Mouse (Mus musculus): ENCODE results near the gene Rdh16. TPM values are rescaled to one million over a fixed set of nuclear protein-coding genes. Genes with fewer than 3 reads are reported as not detected.
"Not testable (repeated sequence)": the region's sequence is repeated elsewhere in the genome, so short reads cannot be mapped to it uniquely, and the experiment has no call there.

Rdh16 gene
- polyA plus RNA-seq, 1 experiment from 2014 or later, result 0.06 TPM

GRCm38 (mm10) chr10:127766564-127766963 lies 34.4 kb upstream of the Rdh16 start:
- H3K27me3 ChIP-seq (replicated peaks; ENCODE audit: control insufficient read depth, insufficient read depth, low read length), result no peaks in the 10 kb centered on the region
- H3K27ac ChIP-seq (ENCODE audit: low read depth, low read length), result no peak overlapping the region
- no peaks in the 10 kb centered on the region for H3K9me3 ChIP-seq (replicated peaks; ENCODE audit: control insufficient read depth, low read length)
- ATAC-seq, result no peak
- no peaks in the 10 kb centered on the region for H3K4me1 ChIP-seq (ENCODE audit: control insufficient read depth, insufficient read depth, low read length)
- no peak overlapping the region for H3K9ac ChIP-seq (ENCODE audit: low read length)
- no peaks in the 10 kb centered on the region for H3K36me3 ChIP-seq (ENCODE audit: control insufficient read depth, insufficient read depth, low read length)
- no peak for DNase-seq (ENCODE audit: low spot score)
- WGBS, result 81% methylated on average over 1 of the region's 1 CpGs
- no peak overlapping the region for H3K4me2 ChIP-seq (ENCODE audit: low read length)
- no peak overlapping the region for H3K4me3 ChIP-seq (ENCODE audit: low read depth, low read length)

GRCm38 (mm10) chr10:127776011-127776410 lies 24.9 kb upstream of the Rdh16 start, which contains the start of gene Rdh9:
TSS of gene Rdh9 (plus strand) at chr10:127776386.
- ATAC-seq (no peak), DNase-seq (ENCODE audit: low spot score) (no peak)
- Histone ChIP-seq H3K9ac (ENCODE audit: low read length) (no peak within 1 kb of the TSS), H3K4me1 (ENCODE audit: control insufficient read depth, insufficient read depth, low read length) (no peaks in the 10 kb centered on the region), H3K4me2 (ENCODE audit: low read length) (no peak within 1 kb of the TSS), H3K27me3 (replicated peaks; ENCODE audit: control insufficient read depth, insufficient read depth, low read length) (no peaks in the 10 kb centered on the region), H3K4me3 (ENCODE audit: low read depth, low read length) (no peak within 1 kb of the TSS), H3K36me3 (ENCODE audit: control insufficient read depth, insufficient read depth, low read length) (no peaks in the 10 kb centered on the region), H3K9me3 (replicated peaks; ENCODE audit: control insufficient read depth, low read length) (no peaks in the 10 kb centered on the region), H3K27ac (ENCODE audit: low read depth, low read length) (no peak within 1 kb of the TSS)
- 81% methylated on average over 2 of the region's 2 CpGs for WGBS

- not testable (repeated sequence) for H3K27me3 ChIP-seq (replicated peaks; ENCODE audit: control insufficient read depth, insufficient read depth, low read length); ATAC-seq; H3K4me2 ChIP-seq (ENCODE audit: low read length); H3K36me3 ChIP-seq (ENCODE audit: control insufficient read depth, insufficient read depth, low read length); DNase-seq (ENCODE audit: low spot score); H3K27ac ChIP-seq (ENCODE audit: low read depth, low read length); H3K9ac ChIP-seq (ENCODE audit: low read length); H3K4me1 ChIP-seq (ENCODE audit: control insufficient read depth, insufficient read depth, low read length); H3K9me3 ChIP-seq (replicated peaks; ENCODE audit: control insufficient read depth, low read length); H3K4me3 ChIP-seq (ENCODE audit: low read depth, low read length)
- WGBS, result 95% methylated on average over 17 of the region's 17 CpGs
Measured at GRCm38 (mm10) chr10:127782321-127782720, 18.6 kb upstream of the Rdh16 start.

GRCm38 (mm10) chr10:127785411-127785810 lies 15.5 kb upstream of the Rdh16 start:
- not testable (repeated sequence) for ATAC-seq; H3K4me2 ChIP-seq (ENCODE audit: low read length); H3K27me3 ChIP-seq (replicated peaks; ENCODE audit: control insufficient read depth, insufficient read depth, low read length)

GRCm38 (mm10) chr10:127799295-127799694 lies 1.7 kb upstream of the Rdh16 start:
- DNase-seq (ENCODE audit: low spot score) (no peak), ATAC-seq (no peak)
- Histone ChIP-seq H3K9me3 (replicated peaks; ENCODE audit: control insufficient read depth, low read length) (no peaks in the 10 kb centered on the region), H3K4me1 (ENCODE audit: control insufficient read depth, insufficient read depth, low read length) (no peaks in the 10 kb centered on the region), H3K4me2 (ENCODE audit: low read length) (no peak overlapping the region), H3K27me3 (replicated peaks; ENCODE audit: control insufficient read depth, insufficient read depth, low read length) (no peaks in the 10 kb centered on the region), H3K27ac (ENCODE audit: low read depth, low read length) (no peak overlapping the region), H3K4me3 (ENCODE audit: low read depth, low read length) (no peak overlapping the region), H3K36me3 (ENCODE audit: control insufficient read depth, insufficient read depth, low read length) (no peaks in the 10 kb centered on the region), H3K9ac (ENCODE audit: low read length) (no peak overlapping the region)
- WGBS, result 88% methylated on average over 1 of the region's 1 CpGs

More at GRCm38 (mm10) chr10:127785411-127785810, 15.5 kb upstream of the Rdh16 start:
- not testable (repeated sequence) for H3K4me1 ChIP-seq (ENCODE audit: control insufficient read depth, insufficient read depth, low read length); H3K9me3 ChIP-seq (replicated peaks; ENCODE audit: control insufficient read depth, low read length); DNase-seq (ENCODE audit: low spot score); H3K36me3 ChIP-seq (ENCODE audit: control insufficient read depth, insufficient read depth, low read length); H3K9ac ChIP-seq (ENCODE audit: low read length); H3K27ac ChIP-seq (ENCODE audit: low read depth, low read length); H3K4me3 ChIP-seq (ENCODE audit: low read depth, low read length)
- WGBS, result 70% methylated on average over 1 of the region's 1 CpGs

- Histone ChIP-seq H3K4me2 (ENCODE audit: low read length) (no peak overlapping the region), H3K4me3 (ENCODE audit: low read depth, low read length) (no peak overlapping the region), H3K27me3 (replicated peaks; ENCODE audit: control insufficient read depth, insufficient read depth, low read length) (no peaks in the 10 kb centered on the region), H3K9ac (ENCODE audit: low read length) (no peak overlapping the region), H3K9me3 (replicated peaks; ENCODE audit: control insufficient read depth, low read length) (no peaks in the 10 kb centered on the region), H3K36me3 (ENCODE audit: control insufficient read depth, insufficient read depth, low read length) (no peaks in the 10 kb centered on the region), H3K27ac (ENCODE audit: low read depth, low read length) (no peak overlapping the region), H3K4me1 (ENCODE audit: control insufficient read depth, insufficient read depth, low read length) (no peaks in the 10 kb centered on the region)
- WGBS, result 90% methylated on average over 2 of the region's 2 CpGs
- no peak for ATAC-seq
- DNase-seq (ENCODE audit: low spot score), result no peak
Measured at GRCm38 (mm10) chr10:127801612-127802011, 660 bp downstream of the Rdh16 start.

- no peak overlapping the region for H3K27ac ChIP-seq (ENCODE audit: low read depth, low read length)
- no peaks in the 10 kb centered on the region for H3K36me3 ChIP-seq (ENCODE audit: control insufficient read depth, insufficient read depth, low read length)
- H3K4me2 ChIP-seq (ENCODE audit: low read length), result no peak overlapping the region
- ATAC-seq (no peak), DNase-seq (ENCODE audit: low spot score) (no peak)
- H3K4me3 ChIP-seq (ENCODE audit: low read depth, low read length), result no peak overlapping the region
- no peaks in the 10 kb centered on the region for H3K4me1 ChIP-seq (ENCODE audit: control insufficient read depth, insufficient read depth, low read length)
- no peaks in the 10 kb centered on the region for H3K9me3 ChIP-seq (replicated peaks; ENCODE audit: control insufficient read depth, low read length)
- H3K9ac ChIP-seq (ENCODE audit: low read length), result no peak overlapping the region
- WGBS, result 85% methylated on average over 5 of the region's 5 CpGs
- H3K27me3 ChIP-seq (replicated peaks; ENCODE audit: control insufficient read depth, insufficient read depth, low read length), result no peaks in the 10 kb centered on the region
Measured at GRCm38 (mm10) chr10:127802236-127802635, 1.3 kb downstream of the Rdh16 start.

GRCm38 (mm10) chr10:127804416-127804815 lies 3.5 kb downstream of the Rdh16 start:
- 66% methylated on average over 7 of the region's 7 CpGs for WGBS
- ATAC-seq (no peak), DNase-seq (ENCODE audit: low spot score) (no peak)
- H3K27me3 ChIP-seq (replicated peaks; ENCODE audit: control insufficient read depth, insufficient read depth, low read length), result no peaks in the 10 kb centered on the region
- no peak overlapping the region for H3K27ac ChIP-seq (ENCODE audit: low read depth, low read length)
- no peaks in the 10 kb centered on the region for H3K36me3 ChIP-seq (ENCODE audit: control insufficient read depth, insufficient read depth, low read length)
- H3K9ac ChIP-seq (ENCODE audit: low read length), result no peak overlapping the region
- no peaks in the 10 kb centered on the region for H3K4me1 ChIP-seq (ENCODE audit: control insufficient read depth, insufficient read depth, low read length)
- no peaks in the 10 kb centered on the region for H3K9me3 ChIP-seq (replicated peaks; ENCODE audit: control insufficient read depth, low read length)
- H3K4me3 ChIP-seq (ENCODE audit: low read depth, low read length), result no peak overlapping the region
- no peak overlapping the region for H3K4me2 ChIP-seq (ENCODE audit: low read length)

- Histone ChIP-seq H3K9ac (ENCODE audit: low read length) (no peak overlapping the region), H3K4me1 (ENCODE audit: control insufficient read depth, insufficient read depth, low read length) (no peaks in the 10 kb centered on the region), H3K4me2 (ENCODE audit: low read length) (no peak overlapping the region), H3K27ac (ENCODE audit: low read depth, low read length) (no peak overlapping the region), H3K4me3 (ENCODE audit: low read depth, low read length) (no peak overlapping the region), H3K9me3 (replicated peaks; ENCODE audit: control insufficient read depth, low read length) (0 out of 2 replicates have a peak, but pooled peaks cover 2% of the 10 kb centered on the region), H3K36me3 (ENCODE audit: control insufficient read depth, insufficient read depth, low read length) (no peaks in the 10 kb centered on the region), H3K27me3 (replicated peaks; ENCODE audit: control insufficient read depth, insufficient read depth, low read length) (no peaks in the 10 kb centered on the region)
- DNase-seq (ENCODE audit: low spot score), result no peak
- no peak for ATAC-seq
Measured at GRCm38 (mm10) chr10:127815888-127816287, 14.9 kb downstream of the Rdh16 start.

All from forebrain, embryonic 14.5 days (tissue).